Mouse (Mus musculus) layer of hippocampus, adult 9-10 months (tissue): ENCODE measurements around the gene Ppm1l.
"Not testable (repeated sequence)": the region's sequence is repeated elsewhere in the genome, so short reads cannot be mapped to it uniquely, and the experiment has no call there.

Source experiments
- DNase-seq: peaks from one replicate; pipeline ENCODE4 v3.0.0; 2022; ENCODE audit warnings: low spot score

The Ppm1l gene

DNA sequence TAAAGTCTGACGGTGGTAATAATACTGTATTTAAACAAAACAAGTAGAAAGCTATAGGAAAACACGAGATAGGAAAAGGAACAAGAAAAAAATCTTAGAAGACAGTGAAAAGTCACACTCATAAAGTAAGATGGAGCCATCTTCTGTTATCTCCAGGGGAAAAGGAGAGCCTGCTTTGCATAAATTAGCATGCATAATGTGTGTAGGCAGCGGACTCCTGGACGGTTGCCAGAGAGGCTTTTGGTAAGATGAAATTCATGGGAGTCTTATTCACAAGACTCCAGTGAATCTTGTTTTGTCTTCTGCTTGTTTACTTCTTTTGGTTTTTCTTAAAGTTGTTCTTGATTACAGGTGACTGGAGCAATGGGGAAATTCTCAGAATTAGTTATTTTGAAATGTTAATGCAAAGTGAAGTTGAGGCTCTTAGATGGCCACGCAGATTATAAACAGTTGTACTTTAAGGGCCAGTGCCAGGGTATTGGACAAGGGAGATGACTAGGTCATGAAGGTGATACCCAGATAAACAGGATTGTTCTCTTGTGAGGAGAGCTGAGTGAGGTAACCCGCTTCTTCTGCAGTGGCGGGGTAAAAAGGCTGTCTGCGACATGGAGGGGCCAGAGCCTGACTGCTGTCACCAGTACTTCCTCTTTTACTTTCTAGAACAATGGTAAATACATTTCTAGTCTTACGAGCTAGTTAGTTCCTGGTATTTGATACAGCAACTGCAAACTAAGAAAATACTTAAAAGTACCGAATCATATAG is 57.1 kb downstream of the Ppm1l start:
- no peak for DNase-seq

DNA sequence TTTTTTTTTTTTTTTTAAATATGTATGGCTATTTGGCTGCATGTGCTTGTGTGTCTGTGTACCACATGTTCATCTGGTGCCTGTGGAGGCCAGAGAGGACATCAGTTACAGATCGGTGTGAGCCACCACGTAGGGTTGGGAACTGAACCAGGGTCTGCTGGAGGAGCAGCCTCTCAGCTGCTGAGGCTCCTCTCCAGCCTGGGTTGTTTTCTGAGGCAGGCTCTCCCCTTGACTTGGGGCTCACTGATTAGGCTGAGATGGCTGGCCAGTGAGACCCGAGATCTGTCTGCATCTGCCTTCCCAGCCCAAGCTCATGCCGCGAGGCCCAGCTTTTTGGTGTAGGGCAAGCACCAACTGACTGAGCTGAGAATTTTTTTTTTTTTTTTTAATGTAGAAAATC is 57.9 kb downstream of the Ppm1l start:
- no peak for DNase-seq

DNA sequence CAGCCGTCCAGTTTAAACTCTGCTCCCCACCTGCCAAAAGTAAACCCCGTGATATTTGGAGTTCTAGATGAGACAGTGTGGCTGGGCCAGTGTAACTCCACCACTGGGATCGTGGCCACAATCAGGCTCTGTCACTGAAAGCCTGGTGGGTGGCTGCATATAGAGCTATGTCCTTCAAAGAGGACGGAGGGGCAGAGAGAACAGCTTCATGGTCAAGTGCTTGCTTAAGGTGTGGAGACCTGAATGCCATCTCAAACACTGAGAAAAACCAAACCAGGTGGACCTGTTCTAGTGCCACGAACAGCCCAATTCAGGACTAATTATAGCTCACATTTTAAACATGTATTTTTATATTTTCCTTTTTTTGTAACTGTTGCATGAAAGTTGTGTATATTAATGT is 58.3 kb downstream of the Ppm1l start:
- no peak for DNase-seq

- no peak for DNase-seq
Observed at GRCm38 (mm10) chr3:69381213-69381612, 64.6 kb downstream of the Ppm1l start.

DNA sequence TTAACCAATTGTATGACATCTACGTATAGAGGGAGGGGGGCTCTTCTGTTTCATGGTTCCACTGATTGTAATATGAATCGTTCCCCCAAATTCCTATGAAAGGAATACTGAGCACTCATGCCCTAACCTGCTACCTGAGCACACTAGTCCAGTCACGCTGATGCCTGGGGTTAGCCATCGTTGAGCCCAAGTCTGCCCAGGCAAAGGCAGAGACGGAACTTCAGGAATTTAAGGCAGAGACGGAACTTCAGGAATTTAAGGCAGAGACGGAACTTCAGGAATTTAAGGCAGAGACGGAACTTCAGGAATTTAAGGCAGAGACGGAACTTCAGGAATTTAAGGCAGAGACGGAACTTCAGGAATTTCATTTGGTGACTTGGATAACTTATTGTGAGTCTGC is 75.2 kb downstream of the Ppm1l start:
- DNase-seq = not testable (repeated sequence)

GRCm38 (mm10) chr3:69392298-69392697 is 75.6 kb downstream of the Ppm1l start:
- no peak for DNase-seq

DNA sequence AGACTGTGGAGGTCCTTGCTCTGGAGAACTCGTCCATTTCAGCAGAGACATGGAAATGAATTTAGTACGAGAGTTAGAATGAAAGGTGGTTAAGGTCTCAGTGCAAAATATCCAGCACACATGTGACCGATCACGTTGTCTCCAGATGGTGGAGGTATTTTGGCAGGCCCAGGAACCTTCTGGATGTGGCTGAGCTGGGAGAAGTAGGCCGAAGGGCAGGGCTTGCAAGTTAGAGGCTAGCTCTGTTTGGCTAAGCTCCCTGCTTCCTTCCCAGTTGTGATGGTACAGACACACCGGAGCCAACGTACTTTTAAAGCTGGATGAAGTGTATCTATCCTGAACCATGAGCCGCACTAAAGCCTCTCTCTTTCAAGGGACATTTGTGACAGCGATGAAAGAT is 76.4 kb downstream of the Ppm1l start:
- no peak for DNase-seq

GRCm38 (mm10) chr3:69393991-69394390 is 77.3 kb downstream of the Ppm1l start:
- no peak for DNase-seq

- no peak for DNase-seq
Observed at GRCm38 (mm10) chr3:69395084-69395483, 78.4 kb downstream of the Ppm1l start.

DNA sequence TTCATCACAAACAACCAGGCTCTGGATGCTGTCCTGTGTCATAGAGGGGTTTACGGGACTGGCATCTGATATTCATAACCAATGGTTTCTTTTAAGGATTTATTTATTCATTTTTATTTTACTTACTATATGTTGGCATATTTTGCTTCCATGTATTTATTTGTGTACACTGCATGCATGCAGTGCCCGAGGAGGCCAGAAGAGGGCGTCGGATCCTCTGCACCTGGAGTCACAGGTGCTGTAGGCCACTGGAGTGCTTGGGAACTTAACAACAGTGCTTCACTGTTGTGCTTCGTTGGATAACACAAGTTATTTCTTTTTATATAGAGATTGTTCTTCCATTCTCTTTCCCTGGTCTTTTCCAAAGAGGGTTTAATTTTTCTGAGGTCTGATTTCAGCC is 81.1 kb downstream of the Ppm1l start:
- DNase-seq = no peak

DNA sequence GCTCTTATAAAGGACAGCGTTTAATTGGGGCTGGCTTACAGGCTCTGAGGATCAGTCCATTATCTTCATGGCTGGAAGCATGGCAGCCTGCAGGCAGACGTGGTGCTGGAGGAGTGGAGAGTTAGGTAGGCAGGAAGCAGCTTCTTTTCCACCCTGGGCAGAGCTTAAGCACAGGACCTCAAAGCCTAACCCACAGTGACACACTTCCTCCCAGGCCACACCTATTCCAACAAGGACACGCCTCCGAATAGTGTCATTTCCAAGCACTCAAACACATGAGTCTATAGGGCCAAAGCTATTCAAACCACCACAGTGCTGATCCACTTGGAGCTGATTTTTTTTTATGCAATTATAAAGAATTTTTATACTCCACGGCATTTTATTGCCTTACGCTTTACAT is 82.7 kb downstream of the Ppm1l start:
- no peak for DNase-seq

GRCm38 (mm10) chr3:69403196-69403595 is 86.5 kb downstream of the Ppm1l start:
- no peak for DNase-seq

GRCm38 (mm10) chr3:69406210-69406895 is 89.7 kb downstream of the Ppm1l start:
- DNase-seq = no peak

DNA sequence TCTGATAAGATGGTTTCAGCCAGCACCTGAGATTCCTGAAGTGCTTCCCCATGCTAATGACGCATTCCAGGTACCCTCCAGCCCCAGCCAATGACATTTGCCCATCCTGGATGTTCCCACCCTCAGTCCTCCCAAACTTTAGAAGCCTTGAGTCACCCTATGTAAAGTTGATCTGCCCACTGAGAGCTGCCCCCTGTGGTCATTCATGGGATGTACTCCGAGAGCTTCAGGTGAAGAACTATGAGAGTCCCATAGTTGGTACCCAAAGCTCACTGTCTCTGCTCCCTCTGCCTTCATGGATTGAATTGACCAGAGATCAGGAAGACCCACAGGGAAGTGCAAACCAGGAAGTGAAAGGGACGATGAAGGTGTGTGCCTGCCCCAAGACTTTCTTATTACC is 91.4 kb downstream of the Ppm1l start:
- DNase-seq = no peak

GRCm38 (mm10) chr3:69416112-69416511 is 99.5 kb downstream of the Ppm1l start:
- DNase-seq = no peak

- no peak for DNase-seq
Observed at GRCm38 (mm10) chr3:69422741-69423140, 106.1 kb downstream of the Ppm1l start.

DNA sequence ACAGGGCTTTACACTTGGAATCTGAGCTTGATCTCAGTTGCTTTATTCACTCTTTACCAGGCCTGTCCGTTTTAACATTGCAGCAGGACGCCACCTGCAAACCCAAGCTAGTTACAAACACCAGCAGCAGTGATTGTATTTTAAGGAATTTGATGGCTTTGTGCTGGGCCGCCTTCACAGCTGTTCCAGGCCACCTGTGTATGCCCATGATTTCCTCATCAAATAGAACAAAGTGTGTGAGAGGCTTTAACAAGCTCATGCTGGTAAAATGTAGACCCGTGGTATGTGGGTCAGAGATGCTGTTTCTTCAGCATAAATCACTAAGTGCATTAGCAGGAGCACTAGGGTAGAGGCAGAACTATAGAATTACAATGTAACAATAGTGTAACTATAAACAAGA is 106.7 kb downstream of the Ppm1l start:
- DNase-seq = no peak

GRCm38 (mm10) chr3:69424781-69425180 is 108.1 kb downstream of the Ppm1l start:
- DNase-seq = not testable (repeated sequence)

- DNase-seq = no peak
Observed at GRCm38 (mm10) chr3:69427259-69427658, 110.6 kb downstream of the Ppm1l start.

DNA sequence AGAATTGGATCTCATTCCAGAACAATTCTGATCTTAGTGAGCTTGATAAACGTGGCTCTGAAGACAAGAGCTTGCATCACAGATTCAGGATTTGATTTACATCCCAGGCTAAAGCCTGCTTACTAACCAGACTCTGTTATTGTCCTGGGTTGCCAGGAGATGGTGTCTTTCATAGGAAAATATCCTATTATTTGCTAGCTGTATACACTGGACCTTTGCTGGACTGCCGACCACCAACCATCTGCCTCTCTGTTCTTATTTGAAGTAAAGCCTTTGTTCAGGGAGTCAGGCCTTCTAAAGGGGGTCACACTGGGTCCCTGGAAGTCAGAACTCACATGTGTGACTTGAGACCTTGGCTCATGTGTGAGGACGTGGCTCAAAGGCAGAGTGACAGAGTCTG is 111.6 kb downstream of the Ppm1l start:
- DNase-seq = no peak

GRCm38 (mm10) chr3:69429319-69429718 is 112.7 kb downstream of the Ppm1l start:
- no peak for DNase-seq

- DNase-seq = no peak
Observed at GRCm38 (mm10) chr3:69433580-69433979, 116.9 kb downstream of the Ppm1l start.

DNA sequence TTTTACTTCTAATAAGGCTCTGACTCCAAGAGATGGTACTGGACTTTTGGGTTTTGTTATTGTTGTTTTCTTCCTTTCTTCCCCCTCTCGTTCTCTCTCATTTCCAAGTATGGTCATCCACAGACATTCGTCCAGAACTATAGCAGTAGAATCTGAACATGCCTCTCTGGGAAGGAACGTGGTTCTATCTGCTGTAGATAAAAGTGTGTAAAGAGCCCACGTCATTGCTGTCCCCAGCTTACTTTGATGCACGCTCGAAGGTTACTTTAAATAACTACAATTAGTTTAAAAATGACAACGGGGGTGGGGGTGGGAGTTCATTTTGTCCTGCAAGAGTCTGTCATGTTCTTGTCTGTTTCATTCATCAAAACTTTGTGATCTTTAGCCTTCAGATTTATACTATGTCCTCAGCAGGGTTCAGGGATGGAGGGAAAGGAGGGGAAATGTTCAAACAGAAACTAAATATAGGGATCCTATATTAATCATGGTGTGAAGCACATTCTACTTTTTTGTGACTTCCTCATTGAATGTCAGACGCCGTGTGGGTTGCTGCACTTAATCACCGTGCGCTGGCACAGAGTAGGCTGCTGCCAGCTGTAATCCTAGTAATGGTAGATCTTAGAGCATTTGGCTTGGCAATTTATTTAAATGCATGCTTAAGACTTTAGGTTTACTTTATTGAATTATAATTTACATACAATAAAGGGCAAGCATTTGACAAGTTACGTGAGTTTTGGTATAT is 122.3 kb downstream of the Ppm1l start:
- peak; percentile 44 for DNase-seq
